Mouse (Mus musculus) liver, embryonic 14.5 days (tissue): Measurements from ENCODE around the gene Rc3h1.

Experiments
- CTCF ChIP-seq: IDR thresholded peaks from 2 replicates; pipeline ENCODE4 v1.5.1; 2016; ENCODE audit warnings: antibody characterized with exemption, low read depth, control low read depth
- EP300 ChIP-seq: IDR thresholded peaks from 2 replicates; pipeline ENCODE4 v1.6.1; 2016; ENCODE audit warnings: antibody characterized with exemption, low read depth

DNA sequence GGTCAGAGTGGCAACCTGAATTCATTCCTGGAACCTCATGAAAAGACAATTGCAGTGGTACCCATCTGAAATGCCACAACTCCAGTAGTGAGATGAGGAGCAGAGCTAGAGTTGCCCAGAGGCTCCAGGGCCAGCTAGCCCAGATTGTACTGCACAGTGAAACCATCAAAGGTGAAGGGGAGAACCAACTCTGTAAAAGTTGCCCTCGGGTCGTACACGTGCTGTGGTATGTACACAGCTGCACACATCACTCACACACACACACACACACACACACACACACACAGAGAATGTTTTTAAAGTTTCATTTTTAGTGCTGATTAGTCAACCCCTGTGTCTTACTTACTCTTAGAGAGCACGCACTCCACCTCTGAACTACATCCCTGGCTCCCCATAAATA lies 75.1 kb downstream of the Rc3h1 start:
- no peak for TF ChIP-seq EP300
- no peak for TF ChIP-seq CTCF
